Mouse (Mus musculus) heart, embryonic 10.5 days (tissue): ENCODE results near the gene Defb15. TPM values are rescaled to one million over a fixed set of nuclear protein-coding genes. Genes with fewer than 3 reads are reported as not detected.
"Not testable (repeated sequence)": the region's sequence is repeated elsewhere in the genome, so short reads cannot be mapped to it uniquely, and the experiment has no call there.

Source experiments
- DNase-seq: peaks from one replicate; pipeline ENCODE4 v3.0.0-alpha.2; 2017; ENCODE audit warnings: low spot score
- H3K27ac ChIP-seq: fragments of 300-500 bp; sonication (generic); 2 replicates; pipeline ENCODE4 v1.5.1; 2016; ENCODE audit warnings: mild to moderate bottlenecking
- H3K27me3 ChIP-seq: fragments of 300-500 bp; sonication (generic); 2 replicates; pipeline ENCODE4 v1.6.1; 2016; ENCODE audit warnings: mild to moderate bottlenecking; ENCODE audit not compliant: poor library complexity, insufficient read depth, severe bottlenecking
- H3K36me3 ChIP-seq: fragments of 300-500 bp; sonication (generic); 2 replicates; pipeline ENCODE4 v1.6.1; 2016; ENCODE audit warnings: mild to moderate bottlenecking, moderate library complexity
- H3K4me1 ChIP-seq: fragments of 300-500 bp; sonication (generic); 2 replicates; pipeline ENCODE4 v1.6.1; 2016; ENCODE audit warnings: mild to moderate bottlenecking
- H3K4me3 ChIP-seq: fragments of 300-500 bp; sonication (generic); 2 replicates; pipeline ENCODE4 v1.5.1; 2016; ENCODE audit warnings: mild to moderate bottlenecking, moderate library complexity
- H3K9me3 ChIP-seq: fragments of 300-500 bp; sonication (generic); 2 replicates; pipeline ENCODE4 v1.6.1; 2016; ENCODE audit warnings: mild to moderate bottlenecking, moderate library complexity
- WGBS: fragments of 180-500 bp; shearing (Covaris S2); methylation state at CpG from one replicate; pipeline ENCODE4 v1.1.7; 2016; 5-methylcytosine and 5-hydroxymethylcytosine counted together
- polyA plus RNA-seq: library from polyadenylated mRNA; unstranded; fragments of >200 nt; fragmentation: Nextera tagmentation; extraction: Ambion mirVana; gene quantifications from 2 replicates; pipeline ENCODE4 v1.2.1, GENCODE M21; 2016

The Defb15 gene
- polyA plus RNA-seq, 1 experiment from 2014 or later: not detected

DNA sequence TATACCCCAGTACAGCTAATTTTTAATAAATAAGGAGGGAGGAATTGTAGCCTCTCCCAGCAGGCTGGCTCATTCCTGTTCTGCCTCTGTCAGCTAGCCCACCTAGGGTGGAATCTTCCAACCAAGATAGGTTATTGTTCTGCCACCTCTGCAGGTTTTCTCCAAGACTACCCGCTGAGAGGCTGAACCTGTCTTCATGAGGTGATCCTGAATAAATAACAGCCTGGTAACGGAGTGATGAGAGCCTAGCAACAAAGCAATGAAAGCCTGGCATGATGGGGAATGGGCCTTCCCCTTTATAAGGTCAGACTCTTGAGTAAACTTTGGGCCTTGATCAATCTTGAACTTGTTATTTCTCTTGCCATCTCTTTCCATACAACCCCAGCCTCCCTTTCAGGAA lies 20.0 kb downstream of the Defb15 start:
- no peak for DNase-seq
- no peaks in the 10 kb centered on the region for H3K27me3 ChIP-seq
- no peak overlapping the region for H3K27ac ChIP-seq
- no peak overlapping the region for H3K4me3 ChIP-seq
- no peaks in the 10 kb centered on the region for H3K9me3 ChIP-seq
- H3K4me1 ChIP-seq: no peaks in the 10 kb centered on the region
- no peaks in the 10 kb centered on the region for H3K36me3 ChIP-seq
- 33% methylated on average over 2 of the region's 2 CpGs for WGBS

DNA sequence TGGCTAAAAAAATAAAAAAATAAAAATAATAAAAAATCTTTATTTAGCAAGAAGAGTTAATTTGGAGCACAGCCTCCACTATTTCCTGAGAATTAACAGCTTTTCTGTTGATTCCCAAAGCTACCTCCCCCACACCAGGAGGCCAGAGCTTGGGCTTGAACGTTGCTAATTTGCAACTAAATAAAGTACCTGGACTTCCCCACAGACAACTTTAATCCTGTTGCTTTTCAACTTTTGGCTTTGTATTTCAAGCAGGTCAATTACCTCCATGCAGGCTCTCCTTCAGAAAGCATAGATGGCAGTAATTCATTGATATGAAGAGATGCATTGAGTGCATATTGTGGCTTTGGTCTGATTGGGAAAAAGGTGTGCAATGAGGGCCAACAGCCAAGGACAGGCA lies 20.6 kb downstream of the Defb15 start:
- no peaks in the 10 kb centered on the region for H3K36me3 ChIP-seq
- no peak overlapping the region for H3K27ac ChIP-seq
- no peaks in the 10 kb centered on the region for H3K4me1 ChIP-seq
- H3K9me3 ChIP-seq: no peaks in the 10 kb centered on the region
- no peaks in the 10 kb centered on the region for H3K27me3 ChIP-seq
- no peak for DNase-seq
- H3K4me3 ChIP-seq: no peak overlapping the region
- WGBS: 13% methylated on average over 1 of the region's 1 CpGs

DNA sequence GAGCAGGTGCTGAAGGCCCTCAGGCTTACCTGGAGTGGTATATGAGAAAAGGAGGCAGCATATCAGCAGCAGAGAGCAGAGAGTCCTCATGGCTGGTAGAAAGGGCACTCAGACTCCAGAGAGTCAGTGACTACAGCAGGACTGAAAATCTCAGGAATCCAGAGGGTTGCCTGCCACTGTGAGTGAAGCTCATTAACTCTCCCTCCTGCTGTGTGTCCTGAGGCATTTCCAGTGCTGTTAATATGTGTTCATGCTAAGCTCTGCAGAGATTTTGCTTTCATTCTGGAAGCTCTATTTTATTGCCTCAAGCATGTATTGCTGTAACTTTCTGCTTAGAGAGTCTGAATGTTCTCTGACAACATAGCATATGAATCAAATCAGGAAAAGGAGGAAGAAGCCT lies 26.2 kb downstream of the Defb15 start, which contains the start of gene Defb11:
Defb11 (minus strand) TSS at position 123 of the 400 bp plus-strand sequence.
- H3K4me3 ChIP-seq, H3K9me3 ChIP-seq, H3K27ac ChIP-seq, H3K4me1 ChIP-seq, H3K27me3 ChIP-seq, H3K36me3 ChIP-seq, DNase-seq: not testable (repeated sequence)

DNA sequence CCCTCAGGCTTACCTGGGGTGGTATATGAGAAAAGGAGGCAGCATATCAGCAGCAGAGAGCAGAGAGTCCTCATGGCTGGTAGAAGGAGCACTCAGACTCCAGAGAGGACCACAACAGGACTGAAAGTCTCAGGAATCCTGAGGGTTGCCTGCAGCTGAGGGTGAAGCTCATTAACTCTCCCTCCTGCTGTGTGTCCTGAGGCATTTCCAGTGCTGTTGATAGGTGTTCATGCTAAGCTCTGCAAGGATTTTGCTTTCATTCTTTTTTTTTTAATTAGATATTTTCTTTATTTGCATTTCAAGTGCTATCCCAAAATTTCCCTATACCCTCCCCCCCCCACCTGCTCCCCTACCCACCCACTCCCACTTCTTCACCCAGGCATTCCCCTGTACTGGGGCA lies 47.2 kb downstream of the Defb15 start, which contains the start of gene Defb9:
Defb9 (minus strand) TSS at position 101 of the 400 bp plus-strand sequence.
- not testable (repeated sequence) for H3K4me1 ChIP-seq, H3K36me3 ChIP-seq, H3K4me3 ChIP-seq, H3K27ac ChIP-seq, DNase-seq, H3K9me3 ChIP-seq, H3K27me3 ChIP-seq

Other genes with a start within 250 kb of the Defb15 start
- gene AY761184, start 229.1 kb downstream of the Defb15 start, polyA plus RNA-seq: not detected in 2 replicates
- gene Defa24, start 198.2 kb downstream of the Defb15 start, polyA plus RNA-seq: not detected in 2 replicates
- gene Defb50, start 109.2 kb downstream of the Defb15 start, polyA plus RNA-seq: not detected in 2 replicates
- not detected in 2 replicates for gene Defb2, start 92.8 kb downstream of the Defb15 start, polyA plus RNA-seq
- gene Defb10, start 73.8 kb downstream of the Defb15 start, polyA plus RNA-seq: not detected in 2 replicates
- not detected in 2 replicates for gene Defb9, start 47.3 kb downstream of the Defb15 start, polyA plus RNA-seq
- gene Defb11, start 26.3 kb downstream of the Defb15 start, polyA plus RNA-seq: not detected in 2 replicates
- not detected in 2 replicates for gene Defb35, start 5.6 kb upstream of the Defb15 start, polyA plus RNA-seq
- gene Defb13, start 14.1 kb upstream of the Defb15 start, polyA plus RNA-seq: not detected in 2 replicates
- gene Fam90a1a, start 26.0 kb upstream of the Defb15 start, polyA plus RNA-seq: not detected in 2 replicates
- gene Ccdc70, start 37.1 kb upstream of the Defb15 start, polyA plus RNA-seq: not detected in 2 replicates
- 3.4 and 3.8 TPM in 2 replicates for gene Atp7b, start 127.6 kb upstream of the Defb15 start, polyA plus RNA-seq
- 20.3 and 34.6 TPM in 2 replicates for gene Alg11, start 128.0 kb upstream of the Defb15 start, polyA plus RNA-seq
- 0.09 TPM in 1 of 2 replicates, not detected in the other for gene Nek5, start 192.3 kb upstream of the Defb15 start, polyA plus RNA-seq
- gene Nek3, start 233.7 kb upstream of the Defb15 start, polyA plus RNA-seq: 5.4 and 6.1 TPM in 2 replicates